Mouse (Mus musculus): ENCODE measurements around the gene Ppp1r37.

Ppp1r37 gene

DNA sequence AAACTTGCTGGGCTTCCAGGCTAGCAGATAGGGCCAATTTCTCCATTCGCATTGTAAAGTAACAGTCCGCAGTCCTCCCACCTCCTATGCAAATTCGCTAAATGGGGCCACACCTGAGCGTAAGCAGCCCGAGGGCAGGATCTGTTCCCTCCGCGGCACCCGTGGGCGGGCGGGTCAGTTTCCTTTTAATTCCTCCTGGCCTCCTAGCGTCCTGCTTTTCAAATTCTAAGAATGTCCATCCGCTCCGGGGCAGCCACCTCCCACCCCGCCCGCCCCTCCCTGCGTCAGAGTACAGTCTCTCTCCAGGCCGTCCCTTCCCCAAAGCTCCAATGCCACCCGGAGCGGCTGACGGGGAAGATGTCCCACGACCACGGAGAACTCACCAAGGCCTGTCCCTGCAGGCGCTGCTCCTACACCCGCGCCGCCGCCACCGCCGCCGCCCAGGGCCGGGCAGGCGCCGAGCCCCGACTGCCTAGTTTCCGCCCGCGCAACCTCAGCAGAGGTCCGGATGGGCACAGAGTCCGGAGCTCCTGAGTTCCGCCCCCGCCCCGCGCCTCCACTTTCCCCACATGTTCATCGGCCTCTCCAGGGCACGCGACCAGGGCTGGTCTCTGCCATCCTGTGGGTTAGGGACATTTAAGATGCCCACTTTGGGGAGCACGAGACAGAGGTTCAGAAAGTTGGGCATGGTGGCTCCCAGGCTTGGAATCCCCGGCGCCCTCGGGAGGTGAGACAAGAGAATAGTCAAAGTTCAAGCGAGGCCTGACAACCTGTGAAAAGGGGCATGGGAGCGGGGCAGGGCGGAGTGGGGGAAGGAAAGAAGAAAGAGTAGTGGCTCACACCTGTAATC lies 10.3 kb upstream of the Ppp1r37 start:
- DNase-seq (ENCODE audit: low read depth, low spot score), result no peak

GRCm38 (mm10) chr7:19569647-19570046 lies 6.8 kb upstream of the Ppp1r37 start:
- no peak for DNase-seq (ENCODE audit: low read depth, low spot score)

DNA sequence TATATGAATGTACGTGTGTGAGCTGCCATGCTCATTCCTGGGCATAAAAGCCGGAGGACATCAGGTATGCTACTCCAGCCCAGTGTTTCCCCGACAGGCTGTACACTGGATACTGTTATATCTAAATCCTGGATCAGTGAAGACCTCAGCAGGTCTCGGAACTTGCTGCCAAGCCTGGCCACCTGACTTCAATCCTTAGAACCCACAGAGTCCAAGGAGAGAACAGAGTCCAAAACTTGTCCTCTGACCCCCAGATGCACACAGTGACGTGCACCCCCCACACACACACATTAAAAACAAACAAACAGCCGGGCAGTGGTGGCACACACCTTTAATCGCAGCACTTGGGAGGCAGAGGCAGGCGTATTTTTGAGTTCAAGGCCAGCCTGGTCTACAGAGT lies 4.5 kb upstream of the Ppp1r37 start:
- DNase-seq (ENCODE audit: low read depth, low spot score), result no peak

DNA sequence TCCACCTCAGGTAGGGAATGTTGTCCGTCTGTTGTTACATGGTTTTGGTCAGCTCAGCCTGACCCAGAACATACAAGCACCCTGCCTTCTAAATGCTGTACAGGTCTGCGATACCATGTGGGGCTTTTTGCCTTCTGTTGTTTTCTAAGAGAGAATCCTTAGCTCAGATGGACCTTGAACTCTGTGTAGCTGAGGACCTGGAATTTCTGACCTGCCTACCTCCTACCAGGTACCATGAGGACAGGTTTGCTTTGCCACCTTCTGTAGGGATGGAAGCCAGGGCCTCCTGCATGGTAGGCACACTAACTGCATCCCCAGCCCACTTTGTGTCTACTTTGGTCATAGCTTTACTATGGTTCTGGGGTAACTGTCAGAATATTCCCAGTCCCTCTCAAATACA lies 2.9 kb upstream of the Ppp1r37 start:
- DNase-seq (ENCODE audit: low read depth, low spot score), result no peak

GRCm38 (mm10) chr7:19564455-19564854 lies 1.6 kb upstream of the Ppp1r37 start:
- DNase-seq (ENCODE audit: low read depth, low spot score), result no peak

DNA sequence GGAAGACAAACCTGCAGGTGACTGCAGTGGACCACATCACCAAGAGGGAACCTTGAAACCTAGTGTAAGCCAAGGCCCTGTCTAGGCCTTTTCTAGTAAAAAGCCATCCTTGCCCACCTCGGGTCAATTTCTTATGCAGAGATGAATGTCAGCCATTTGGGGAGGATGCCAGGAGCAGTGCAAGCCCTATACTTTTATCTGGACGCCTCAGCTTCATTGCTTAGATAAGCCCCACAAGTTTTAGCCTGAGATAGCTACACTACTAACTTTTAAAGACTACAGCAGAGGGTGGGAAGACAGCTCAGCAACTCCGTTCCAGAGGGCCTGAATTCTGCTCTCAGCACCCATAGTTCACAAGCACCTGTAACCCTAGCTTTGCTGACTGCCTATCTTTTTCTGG lies 1.0 kb upstream of the Ppp1r37 start:
- DNase-seq (ENCODE audit: low read depth, low spot score), result no peak

- peak; percentile 92 for DNase-seq (ENCODE audit: low read depth, low spot score)
These were observed 872 bp downstream of the Ppp1r37 start for GRCm38 (mm10) chr7:19561765-19562642.

DNA sequence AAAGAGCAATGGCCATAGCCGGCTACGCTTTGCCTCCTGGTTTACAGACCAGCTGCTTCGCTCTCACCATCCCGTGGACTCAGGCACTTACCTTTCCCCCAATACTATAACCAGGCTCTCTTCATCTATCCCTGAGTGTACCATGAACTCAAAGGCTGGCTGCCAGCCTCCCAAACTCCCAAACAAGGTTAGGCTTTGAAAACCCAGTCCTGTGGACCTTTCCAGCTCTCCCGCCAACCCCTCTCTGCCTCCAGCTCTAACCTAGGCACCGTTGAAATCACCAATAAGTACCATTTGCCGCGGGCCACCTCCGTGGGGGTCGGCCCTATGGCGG lies 1.5 kb downstream of the Ppp1r37 start:
- DNase-seq (ENCODE audit: low read depth, low spot score), result no peak

DNA sequence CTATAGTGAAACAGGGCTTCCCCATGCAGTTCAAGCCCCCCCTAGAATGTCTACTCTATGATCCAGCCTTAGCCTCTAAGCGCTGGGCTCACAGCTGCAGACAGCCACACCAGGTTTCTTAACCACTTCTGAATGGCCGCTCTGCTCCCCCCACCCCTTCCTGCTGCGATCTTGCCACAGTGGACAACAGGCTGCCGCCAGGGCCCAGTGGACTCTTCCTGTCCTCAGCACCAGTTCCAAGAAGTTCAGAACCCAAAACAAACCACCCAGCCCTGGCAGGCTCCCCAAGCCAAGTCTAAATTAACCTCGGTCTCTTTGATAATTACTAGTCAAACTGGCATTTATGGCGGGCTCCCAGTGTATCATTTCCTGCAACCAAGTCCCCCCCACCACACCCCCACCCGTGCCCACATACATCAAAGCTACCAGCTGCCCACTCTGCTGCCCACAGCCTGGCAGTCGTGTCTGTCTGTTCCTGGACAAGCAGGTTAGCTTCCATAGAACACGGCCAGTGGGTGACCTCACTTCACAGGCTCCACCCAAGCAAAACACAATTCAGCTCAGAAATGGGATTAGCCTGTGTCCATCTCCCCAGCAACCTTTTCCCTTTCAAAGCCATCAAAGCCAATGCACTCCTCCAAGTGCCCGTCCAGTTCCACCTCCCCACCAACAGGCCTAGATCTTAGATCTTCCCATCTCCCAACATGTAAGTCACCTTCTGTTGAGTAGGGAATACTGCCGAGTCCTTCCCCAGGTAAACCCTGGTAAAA lies 2.2 kb downstream of the Ppp1r37 start:
- no peak for DNase-seq (ENCODE audit: low read depth, low spot score)

DNA sequence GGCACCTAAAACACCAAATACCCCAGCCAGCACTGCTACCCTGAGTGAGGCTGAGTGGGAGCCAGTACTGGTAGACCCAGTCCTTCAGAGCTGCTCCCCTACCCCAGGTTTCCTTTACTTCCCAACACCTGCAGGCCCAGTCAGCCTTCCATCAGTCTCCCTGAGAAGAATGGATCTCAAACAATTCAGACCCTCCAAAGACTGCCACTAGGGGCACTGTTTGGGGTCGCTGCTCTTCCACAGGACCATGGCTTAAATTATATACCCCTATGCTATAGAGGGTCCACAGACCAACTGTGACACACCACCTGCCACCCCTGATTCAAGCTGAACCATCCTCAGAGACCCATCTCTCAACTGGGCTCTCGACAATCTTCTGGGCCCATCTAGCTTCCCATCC lies 3.9 kb downstream of the Ppp1r37 start:
- no peak for DNase-seq (ENCODE audit: low read depth, low spot score)

DNA sequence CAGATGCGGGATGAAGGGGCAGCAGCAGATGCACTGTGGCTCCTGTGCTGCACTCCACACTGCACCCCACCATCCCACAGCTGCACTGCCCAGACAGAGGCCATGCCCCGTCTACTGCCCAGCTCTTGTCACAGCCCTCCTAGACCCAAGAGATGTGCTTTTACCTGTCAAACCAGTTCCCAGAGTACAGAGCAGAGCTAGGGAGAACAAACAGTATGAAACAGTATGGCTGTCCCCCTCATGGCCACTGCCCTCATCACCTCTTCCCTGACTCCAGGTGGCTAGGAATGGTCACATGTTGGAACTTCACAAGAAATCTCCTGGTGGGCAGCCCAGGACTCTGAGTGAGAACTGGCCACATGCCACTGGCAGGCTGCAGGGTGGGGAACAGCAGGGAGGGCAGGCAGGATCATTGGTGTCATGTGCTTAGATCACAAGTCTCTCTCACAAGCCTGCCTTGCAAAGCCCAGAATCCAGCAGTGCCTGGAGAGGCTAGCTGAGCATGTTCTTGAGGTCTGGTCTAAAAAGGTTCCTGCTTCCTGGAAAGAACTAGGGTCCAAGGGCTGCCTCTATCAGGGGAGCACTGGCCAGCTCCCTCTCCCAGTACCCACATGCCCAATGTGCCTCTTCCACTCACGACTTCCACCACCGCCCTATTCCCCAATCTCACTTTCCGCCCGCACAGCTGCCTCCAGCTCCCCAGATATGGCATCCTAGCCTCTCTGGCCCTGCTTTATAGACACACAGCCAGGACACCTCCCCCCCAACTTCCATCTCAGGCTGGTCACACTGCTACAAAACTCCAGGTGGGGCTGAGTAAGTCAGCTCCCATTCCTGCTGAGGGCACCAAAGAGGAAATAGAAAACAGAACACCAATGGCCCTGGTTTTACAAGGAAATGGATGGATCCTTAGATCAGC lies 4.6 kb downstream of the Ppp1r37 start:
- no peak for DNase-seq (ENCODE audit: low read depth, low spot score)

GRCm38 (mm10) chr7:19557086-19557485 lies 5.8 kb downstream of the Ppp1r37 start:
- no peak for DNase-seq (ENCODE audit: low read depth, low spot score)

DNA sequence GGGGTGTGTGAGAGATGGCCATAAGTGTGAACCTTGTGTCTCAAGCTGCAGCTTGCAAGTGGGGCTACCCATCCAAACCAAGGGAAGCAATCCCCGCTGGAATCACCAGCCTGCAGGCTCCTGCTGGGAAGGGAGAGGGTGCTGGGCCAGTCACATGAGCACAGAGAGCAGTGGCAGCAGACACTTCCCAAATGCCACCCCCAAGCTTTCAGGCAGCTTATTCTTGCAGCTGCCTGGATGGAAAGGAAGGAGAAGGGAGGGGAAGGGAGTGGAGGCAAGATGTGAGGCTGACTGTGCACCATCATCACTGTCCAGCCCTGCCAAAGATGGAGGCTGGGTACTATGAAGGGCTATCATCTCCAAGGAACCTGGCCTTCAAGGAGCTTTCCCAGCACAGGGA lies 8.7 kb downstream of the Ppp1r37 start:
- DNase-seq (ENCODE audit: low read depth, low spot score), result no peak

- no peak for DNase-seq (ENCODE audit: low read depth, low spot score)
These were observed 10.4 kb downstream of the Ppp1r37 start for GRCm38 (mm10) chr7:19552443-19552842.

DNA sequence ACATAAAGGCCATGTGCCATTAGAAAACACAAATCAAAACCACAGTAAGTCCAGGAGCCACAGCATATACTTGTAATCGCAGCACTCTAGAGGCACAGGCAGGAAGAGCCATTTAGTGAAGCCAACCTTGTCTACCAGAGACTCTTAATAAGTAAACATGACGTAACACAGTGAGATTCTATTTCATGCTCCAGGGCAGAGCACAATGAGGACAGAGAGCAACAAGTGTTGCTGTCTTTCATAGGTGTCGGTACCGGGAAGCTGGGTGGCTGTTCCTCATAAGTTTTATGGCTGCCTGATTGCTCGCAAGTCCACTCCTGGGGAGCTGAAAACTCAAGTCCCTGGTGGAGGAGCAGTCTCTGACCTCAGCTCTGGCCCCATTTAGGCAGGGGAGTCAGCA lies 11.2 kb downstream of the Ppp1r37 start:
- no peak for DNase-seq (ENCODE audit: low read depth, low spot score)

DNA sequence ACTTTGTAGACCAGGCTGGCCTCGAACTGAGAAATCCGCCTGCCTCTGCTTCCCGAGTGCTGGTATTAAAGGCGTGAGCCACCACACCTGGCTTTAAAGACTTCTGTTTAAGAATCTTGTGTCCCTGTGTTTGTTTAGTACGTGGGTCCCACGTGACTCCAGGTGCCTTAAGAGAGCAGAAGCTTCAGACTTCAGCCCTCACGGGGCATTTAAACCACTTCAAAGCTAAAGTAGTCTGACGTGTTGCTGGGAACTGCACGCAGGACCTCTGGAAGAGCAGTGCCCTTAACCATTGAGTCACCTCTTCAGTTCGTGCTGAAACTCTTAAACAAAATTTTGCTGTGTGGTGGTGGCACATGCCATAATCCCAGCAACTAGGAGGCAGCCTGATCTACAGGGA lies 13.5 kb downstream of the Ppp1r37 start:
- no peak for DNase-seq (ENCODE audit: low read depth, low spot score)

- no peak for DNase-seq (ENCODE audit: low read depth, low spot score)
These were observed 15.4 kb downstream of the Ppp1r37 start for GRCm38 (mm10) chr7:19547344-19547969.

DNA sequence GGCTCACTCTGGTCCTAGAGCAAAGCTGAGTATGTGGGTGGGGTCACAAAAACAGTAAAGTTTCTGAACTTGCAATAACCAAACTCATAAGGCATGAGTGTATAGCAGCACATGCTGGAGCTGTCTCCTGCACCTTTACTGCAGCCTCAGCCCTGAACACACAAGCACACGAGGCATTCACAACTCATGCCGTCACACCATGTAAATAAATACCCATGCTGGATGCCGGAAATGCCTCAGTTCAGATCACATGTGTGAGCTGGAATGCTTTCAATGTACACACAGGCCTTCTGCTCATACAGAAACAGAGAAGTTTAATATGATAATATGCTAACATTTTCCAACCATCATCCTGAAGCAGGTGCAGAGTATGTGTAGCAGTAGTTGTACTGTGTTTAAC lies 16.9 kb downstream of the Ppp1r37 start:
- no peak for DNase-seq (ENCODE audit: low read depth, low spot score)

DNA sequence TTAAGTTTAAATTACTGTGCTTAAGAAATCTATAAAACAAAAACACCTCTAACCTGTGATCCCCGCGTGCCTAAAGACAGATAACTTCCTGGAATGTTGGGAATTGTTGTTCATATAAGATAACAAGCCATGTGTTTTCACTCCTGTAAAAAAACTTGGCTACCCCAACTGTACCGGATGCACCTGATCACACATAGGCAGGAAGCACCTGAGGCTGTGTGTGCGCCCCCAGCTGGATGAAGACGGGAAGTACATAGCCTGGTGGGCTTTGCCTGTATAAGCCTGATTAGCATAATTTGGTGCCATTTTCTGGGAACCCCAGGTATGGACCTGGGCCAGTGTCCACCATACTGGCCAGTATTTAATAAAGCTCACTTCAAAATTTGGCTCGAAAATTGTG lies 19.3 kb downstream of the Ppp1r37 start:
- no peak for DNase-seq (ENCODE audit: low read depth, low spot score)

DNA sequence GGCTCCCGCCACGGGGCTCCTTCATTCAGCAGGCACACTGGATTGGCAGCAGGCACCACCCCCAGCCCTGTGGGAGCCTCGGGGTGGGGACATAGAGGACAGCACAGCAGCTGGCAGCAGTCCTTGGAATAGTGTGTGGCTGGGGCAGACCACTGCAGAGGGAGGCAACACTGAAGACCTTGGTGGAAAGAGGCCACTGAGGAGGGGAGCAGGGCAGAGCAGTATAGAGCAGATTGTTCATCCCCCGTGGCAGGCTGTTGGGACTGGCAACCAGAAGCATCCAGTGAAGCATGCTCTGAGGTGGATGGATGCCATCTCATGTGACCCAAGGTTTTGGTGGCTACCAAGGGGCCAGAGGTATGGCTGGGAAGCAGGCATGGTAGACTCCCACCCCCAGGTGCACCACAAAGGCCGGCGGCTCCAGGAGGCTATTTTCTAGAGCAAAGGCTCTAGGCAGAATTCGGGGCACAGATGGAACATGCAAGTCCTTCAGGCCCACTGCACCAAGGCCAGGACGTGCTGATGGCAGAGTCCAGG lies 20.7 kb downstream of the Ppp1r37 start:
- no peak for DNase-seq (ENCODE audit: low read depth, low spot score)

Data from brain, embryonic 18.5 days (tissue).